Mouse (Mus musculus) brain, embryonic 14.5 days (tissue): Measurements from ENCODE around the gene Gm49320.

Experiments
- CTCF ChIP-seq: fragments of 200-500 bp; IDR thresholded peaks from 2 replicates; pipeline ENCODE4 v1.5.1; 2012; ENCODE audit warnings: inconsistent platforms, mild to moderate bottlenecking, moderate library complexity, borderline replicate concordance; ENCODE audit not compliant: insufficient read depth, insufficient read length; ENCODE audit errors: extremely low read depth
- POLR2A ChIP-seq: fragments of 200-500 bp; IDR thresholded peaks from 2 replicates; pipeline ENCODE4 v1.6.1; 2012; ENCODE audit warnings: mild to moderate bottlenecking, inconsistent platforms, borderline replicate concordance; ENCODE audit not compliant: poor library complexity, insufficient read depth, insufficient read length, severe bottlenecking; ENCODE audit errors: extremely low read depth

- TF ChIP-seq POLR2A (no peak), CTCF (no peak)
These were observed 12.3 kb upstream of the Gm49320 start for GRCm38 (mm10) chr8:4226323-4226722.
